Mouse (Mus musculus): ENCODE results near the gene Hectd3. TPM values are rescaled to one million over a fixed set of nuclear protein-coding genes. Genes with fewer than 3 reads are reported as not detected.

Gene Hectd3
- polyA plus RNA-seq, 1 experiment from 2014 or later = 18.6 TPM

GRCm38 (mm10) chr4:117031105-117031504, 36.0 kb downstream of the Hectd3 start:
- DNase-seq (peak; percentile 8), ATAC-seq (ENCODE audit: low FRiP score, low TSS enrichment) (no peak)
- Histone ChIP-seq H3K9ac (replicated peaks; ENCODE audit: low read length) (no peak overlapping the region), H3K27ac (replicated peaks; ENCODE audit: low read depth, low read length) (no peak overlapping the region), H3K4me1 (ENCODE audit: control insufficient read depth, insufficient read depth, low read length) (no peaks in the 10 kb centered on the region), H3K27me3 (ENCODE audit: control insufficient read depth, insufficient read depth, low read length) (no peaks in the 10 kb centered on the region), H3K36me3 (ENCODE audit: control insufficient read depth, insufficient read depth, low read length) (peaks cover 22% of the 10 kb centered on the region), H3K4me3 (replicated peaks; ENCODE audit: low read depth, low read length) (no peak overlapping the region), H3K9me3 (ENCODE audit: control insufficient read depth, low read length) (no peaks in the 10 kb centered on the region), H3K4me2 (ENCODE audit: low read length) (no peak overlapping the region)
- 97% methylated on average over 1 of the region's 1 CpGs for WGBS

DNA sequence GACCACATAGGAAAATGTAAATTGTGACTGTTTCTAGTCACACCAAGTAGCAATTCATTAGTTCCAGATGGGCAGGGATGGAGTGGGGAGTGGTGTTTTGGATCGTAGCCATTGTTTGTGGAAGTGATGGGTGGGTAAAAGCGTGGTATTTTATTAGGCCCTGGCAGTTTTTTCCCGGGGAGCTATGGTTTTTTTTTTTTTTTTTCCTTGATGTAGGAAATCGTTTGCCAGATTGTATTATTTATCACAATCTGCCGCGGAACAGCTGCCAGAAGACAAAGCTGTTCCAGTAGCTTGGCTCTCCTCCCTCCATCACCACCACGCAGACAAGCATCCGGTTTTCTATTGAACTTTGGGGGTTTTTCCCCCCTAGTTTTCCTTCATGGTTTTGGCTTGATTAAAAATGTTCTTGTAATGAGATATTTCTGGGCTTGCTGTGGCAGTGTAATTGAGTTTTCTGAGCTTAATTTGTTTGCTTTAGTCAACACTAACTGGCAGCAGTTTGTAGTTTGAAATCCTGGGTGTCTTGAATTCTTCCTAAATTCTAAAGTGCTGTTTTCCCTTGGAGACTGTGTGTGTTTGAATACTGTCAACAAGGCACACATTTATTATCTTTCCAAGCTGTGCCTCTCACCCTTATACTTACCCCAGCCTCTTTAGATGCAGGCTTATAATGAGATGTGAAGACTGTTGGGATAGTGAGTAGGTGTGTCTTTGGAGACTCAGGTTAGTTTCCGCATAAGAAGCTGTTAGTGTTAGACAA, 45.0 kb downstream of the Hectd3 start:
- 0 out of 2 replicates have a peak, but pooled peaks cover 6% of the 10 kb centered on the region for H3K4me1 ChIP-seq (ENCODE audit: control insufficient read depth, insufficient read depth, low read length)
- no peak for ATAC-seq (ENCODE audit: low FRiP score, low TSS enrichment)
- 30% methylated on average over 9 of the region's 9 CpGs for WGBS

GRCm38 (mm10) chr4:117040791-117041190, 45.7 kb downstream of the Hectd3 start:
- H3K27ac ChIP-seq (replicated peaks; ENCODE audit: low read depth, low read length) = peak overlapping the region; percentile 20
- H3K36me3 ChIP-seq (ENCODE audit: control insufficient read depth, insufficient read depth, low read length) = no peaks in the 10 kb centered on the region
- H3K4me2 ChIP-seq (ENCODE audit: low read length) = no peak overlapping the region
- no peaks in the 10 kb centered on the region for H3K9me3 ChIP-seq (ENCODE audit: control insufficient read depth, low read length)
- 39% methylated on average over 1 of the region's 1 CpGs for WGBS
- H3K4me3 ChIP-seq (replicated peaks; ENCODE audit: low read depth, low read length) = no peak overlapping the region
- no peak overlapping the region for H3K9ac ChIP-seq (replicated peaks; ENCODE audit: low read length)
- 0 out of 2 replicates have a peak, but pooled peaks cover 6% of the 10 kb centered on the region for H3K4me1 ChIP-seq (ENCODE audit: control insufficient read depth, insufficient read depth, low read length)
- ATAC-seq (ENCODE audit: low FRiP score, low TSS enrichment) = no peak
- no peak for DNase-seq
- no peaks in the 10 kb centered on the region for H3K27me3 ChIP-seq (ENCODE audit: control insufficient read depth, insufficient read depth, low read length)

More for the DNA sequence above, 45.0 kb downstream of the Hectd3 start:
- Histone ChIP-seq H3K27ac (replicated peaks; ENCODE audit: low read depth, low read length) (peak overlapping the region; percentile 20; the same call in 1 of the 2 replicates), H3K9me3 (ENCODE audit: control insufficient read depth, low read length) (no peaks in the 10 kb centered on the region), H3K4me2 (ENCODE audit: low read length) (no peak overlapping the region; the same call in 1 of the 2 replicates), H3K9ac (replicated peaks; ENCODE audit: low read length) (0 out of 2 replicates have a peak overlapping the region, but pooled peaks have one; percentile 3), H3K4me3 (replicated peaks; ENCODE audit: low read depth, low read length) (no peak overlapping the region), H3K27me3 (ENCODE audit: control insufficient read depth, insufficient read depth, low read length) (no peaks in the 10 kb centered on the region), H3K36me3 (ENCODE audit: control insufficient read depth, insufficient read depth, low read length) (no peaks in the 10 kb centered on the region)
- DNase-seq = peak; percentile 76

- ATAC-seq (ENCODE audit: low FRiP score, low TSS enrichment) (no peak), DNase-seq (no peak)
- Histone ChIP-seq H3K36me3 (ENCODE audit: control insufficient read depth, insufficient read depth, low read length) (no peaks in the 10 kb centered on the region), H3K27me3 (ENCODE audit: control insufficient read depth, insufficient read depth, low read length) (no peaks in the 10 kb centered on the region), H3K9ac (replicated peaks; ENCODE audit: low read length) (no peak overlapping the region), H3K27ac (replicated peaks; ENCODE audit: low read depth, low read length) (peak overlapping the region; percentile 55; the same call in 1 of the 2 replicates), H3K9me3 (ENCODE audit: control insufficient read depth, low read length) (no peaks in the 10 kb centered on the region), H3K4me1 (ENCODE audit: control insufficient read depth, insufficient read depth, low read length) (0 out of 2 replicates have a peak, but pooled peaks cover 6% of the 10 kb centered on the region), H3K4me3 (replicated peaks; ENCODE audit: low read depth, low read length) (no peak overlapping the region), H3K4me2 (ENCODE audit: low read length) (no peak overlapping the region)
- 59% methylated on average over 4 of the region's 4 CpGs for WGBS
These were observed 46.2 kb downstream of the Hectd3 start for GRCm38 (mm10) chr4:117041283-117041721.

DNA sequence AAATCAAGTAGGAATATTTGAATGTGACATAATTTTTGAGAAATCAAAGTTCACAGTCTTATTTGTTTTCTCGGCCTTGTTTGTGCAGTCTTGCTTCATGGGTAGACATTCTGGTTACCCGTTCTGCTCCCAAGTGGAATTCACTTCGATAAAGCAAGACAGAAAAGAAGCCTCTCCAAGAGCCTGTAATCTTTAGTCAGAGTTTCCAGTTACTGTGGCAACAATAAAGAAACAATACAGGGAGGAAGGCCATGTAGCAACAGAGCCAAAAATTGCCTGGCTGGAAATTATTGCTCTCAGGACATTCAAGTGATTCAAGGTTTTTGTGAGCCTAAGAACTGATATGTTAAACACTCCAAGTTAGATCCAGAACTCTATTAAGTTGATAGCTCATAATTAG, 53.7 kb downstream of the Hectd3 start:
- Histone ChIP-seq H3K9me3 (ENCODE audit: control insufficient read depth, low read length) (no peaks in the 10 kb centered on the region), H3K27ac (replicated peaks; ENCODE audit: low read depth, low read length) (no peak overlapping the region), H3K9ac (replicated peaks; ENCODE audit: low read length) (no peak overlapping the region), H3K4me2 (ENCODE audit: low read length) (no peak overlapping the region), H3K27me3 (ENCODE audit: control insufficient read depth, insufficient read depth, low read length) (no peaks in the 10 kb centered on the region), H3K4me3 (replicated peaks; ENCODE audit: low read depth, low read length) (no peak overlapping the region), H3K36me3 (ENCODE audit: control insufficient read depth, insufficient read depth, low read length) (peaks cover 12% of the 10 kb centered on the region), H3K4me1 (ENCODE audit: control insufficient read depth, insufficient read depth, low read length) (no peaks in the 10 kb centered on the region)
- 79% methylated on average over 3 of the region's 3 CpGs for WGBS
- DNase-seq (no peak), ATAC-seq (ENCODE audit: low FRiP score, low TSS enrichment) (no peak)

DNA sequence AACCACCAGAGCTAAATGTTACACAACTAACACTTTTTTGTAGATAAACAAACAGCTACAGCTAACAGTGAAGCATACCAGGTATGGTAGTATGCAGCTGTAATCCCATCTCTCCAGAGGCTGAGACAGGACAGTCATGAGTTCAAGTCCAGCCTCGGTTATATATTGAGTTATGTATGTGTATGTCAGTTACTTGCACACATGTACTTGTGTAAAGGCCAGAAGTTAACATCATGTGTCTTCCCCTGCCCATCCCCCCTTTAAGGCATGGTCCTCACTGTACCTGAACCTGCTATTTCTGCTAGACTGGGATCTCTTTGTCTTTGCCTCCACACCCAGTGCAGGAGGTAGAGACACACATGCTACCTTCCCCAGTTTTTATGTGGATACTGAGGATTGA, 54.4 kb downstream of the Hectd3 start:
- DNase-seq = no peak
- peaks cover 12% of the 10 kb centered on the region for H3K36me3 ChIP-seq (ENCODE audit: control insufficient read depth, insufficient read depth, low read length)
- H3K9ac ChIP-seq (replicated peaks; ENCODE audit: low read length) = no peak overlapping the region
- no peaks in the 10 kb centered on the region for H3K27me3 ChIP-seq (ENCODE audit: control insufficient read depth, insufficient read depth, low read length)
- no peaks in the 10 kb centered on the region for H3K4me1 ChIP-seq (ENCODE audit: control insufficient read depth, insufficient read depth, low read length)
- no peak overlapping the region for H3K4me3 ChIP-seq (replicated peaks; ENCODE audit: low read depth, low read length)
- H3K4me2 ChIP-seq (ENCODE audit: low read length) = no peak overlapping the region
- 100% methylated on average over 1 of the region's 1 CpGs for WGBS
- no peaks in the 10 kb centered on the region for H3K9me3 ChIP-seq (ENCODE audit: control insufficient read depth, low read length)
- ATAC-seq (ENCODE audit: low FRiP score, low TSS enrichment) = no peak
- H3K27ac ChIP-seq (replicated peaks; ENCODE audit: low read depth, low read length) = no peak overlapping the region

DNA sequence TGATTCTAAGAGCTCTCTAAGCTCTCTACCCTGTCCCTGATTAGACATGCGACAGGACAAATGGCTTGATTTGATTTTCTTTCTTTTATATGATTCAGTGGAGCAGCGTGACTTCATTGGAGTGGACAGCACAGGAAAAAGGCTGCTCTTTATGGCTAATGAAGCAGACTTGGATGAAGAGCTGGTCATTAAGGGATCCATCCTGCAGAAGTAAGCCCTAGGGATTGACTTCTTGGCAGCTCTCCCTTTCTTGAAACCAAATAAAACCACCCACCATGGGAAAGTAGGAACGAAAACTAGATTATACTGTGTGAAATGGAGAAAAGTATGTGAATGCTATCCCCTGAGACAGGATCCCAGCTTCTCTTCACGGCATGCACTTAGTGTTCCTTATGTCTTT, 57.5 kb downstream of the Hectd3 start:
- DNase-seq = peak; percentile 8
- Histone ChIP-seq H3K4me3 (replicated peaks; ENCODE audit: low read depth, low read length) (no peak overlapping the region), H3K4me2 (ENCODE audit: low read length) (no peak overlapping the region), H3K27ac (replicated peaks; ENCODE audit: low read depth, low read length) (no peak overlapping the region), H3K4me1 (ENCODE audit: control insufficient read depth, insufficient read depth, low read length) (no peaks in the 10 kb centered on the region), H3K27me3 (ENCODE audit: control insufficient read depth, insufficient read depth, low read length) (no peaks in the 10 kb centered on the region), H3K9me3 (ENCODE audit: control insufficient read depth, low read length) (no peaks in the 10 kb centered on the region), H3K36me3 (ENCODE audit: control insufficient read depth, insufficient read depth, low read length) (peaks cover 8% of the 10 kb centered on the region), H3K9ac (replicated peaks; ENCODE audit: low read length) (no peak overlapping the region)
- WGBS = 77% methylated on average over 4 of the region's 4 CpGs
- no peak for ATAC-seq (ENCODE audit: low FRiP score, low TSS enrichment)

DNA sequence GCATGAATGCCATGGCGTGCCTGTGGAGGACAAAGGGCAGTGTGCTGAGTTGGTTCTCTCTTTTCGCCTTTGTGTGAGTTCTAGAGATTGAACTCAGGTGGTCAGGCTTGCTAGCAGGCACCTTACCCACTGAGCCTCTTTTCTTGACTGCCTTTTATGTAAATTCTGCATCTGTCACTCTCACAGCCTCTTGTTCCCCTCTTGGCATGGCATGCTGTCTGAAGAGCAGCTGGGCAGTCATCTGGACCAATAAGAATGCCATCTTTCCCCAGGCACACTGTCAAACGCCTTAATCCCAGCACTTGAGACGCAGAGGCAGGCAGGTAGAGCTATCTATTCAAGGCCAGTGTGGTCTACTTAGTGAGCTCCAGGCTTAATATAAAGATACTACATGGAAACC, 58.8 kb downstream of the Hectd3 start:
- 61% methylated on average over 4 of the region's 4 CpGs for WGBS
- H3K9ac ChIP-seq (replicated peaks; ENCODE audit: low read length) = no peak overlapping the region
- DNase-seq (peak; percentile 24), ATAC-seq (ENCODE audit: low FRiP score, low TSS enrichment) (no peak)
- H3K27ac ChIP-seq (replicated peaks; ENCODE audit: low read depth, low read length) = no peak overlapping the region
- H3K4me1 ChIP-seq (ENCODE audit: control insufficient read depth, insufficient read depth, low read length) = no peaks in the 10 kb centered on the region
- H3K27me3 ChIP-seq (ENCODE audit: control insufficient read depth, insufficient read depth, low read length) = no peaks in the 10 kb centered on the region; the same call in 1 of the 2 replicates
- no peak overlapping the region for H3K4me2 ChIP-seq (ENCODE audit: low read length)
- H3K9me3 ChIP-seq (ENCODE audit: control insufficient read depth, low read length) = no peaks in the 10 kb centered on the region
- no peak overlapping the region for H3K4me3 ChIP-seq (replicated peaks; ENCODE audit: low read depth, low read length)
- H3K36me3 ChIP-seq (ENCODE audit: control insufficient read depth, insufficient read depth, low read length) = peaks cover 8% of the 10 kb centered on the region

All from midbrain, embryonic 14.5 days (tissue).